Mouse (Mus musculus): ENCODE data around the gene B230104I21Rik.
A peak's percentile ranks its signal among the peaks of the same experiment; 100 is the strongest.

The B230104I21Rik gene

GRCm38 (mm10) chr4:154335761-154336160 lies at the start of gene B230104I21Rik:
Gene B230104I21Rik (plus strand): TSS chr4:154336127.
- no peak for DNase-seq (ENCODE audit: low spot score)

- DNase-seq (ENCODE audit: low spot score) = no peak
These were observed 42.2 kb upstream of the B230104I21Rik start for GRCm38 (mm10) chr4:154293735-154294201.

GRCm38 (mm10) chr4:154294262-154294731 lies 41.6 kb upstream of the B230104I21Rik start:
- DNase-seq (ENCODE audit: low spot score) = no peak

- no peak for DNase-seq (ENCODE audit: low spot score)
These were observed 38.2 kb upstream of the B230104I21Rik start for GRCm38 (mm10) chr4:154297761-154298160.

GRCm38 (mm10) chr4:154299541-154300271 lies 36.2 kb upstream of the B230104I21Rik start:
- no peak for DNase-seq (ENCODE audit: low spot score)

GRCm38 (mm10) chr4:154301466-154301881 lies 34.5 kb upstream of the B230104I21Rik start, which contains the start of gene Arhgef16:
Gene Arhgef16 (minus strand): TSS chr4:154301676.
- peak; percentile 8 for DNase-seq (ENCODE audit: low spot score)

GRCm38 (mm10) chr4:154309131-154309530 lies 26.8 kb upstream of the B230104I21Rik start:
- no peak for DNase-seq (ENCODE audit: low spot score)

- no peak for DNase-seq (ENCODE audit: low spot score)
These were observed 25.2 kb upstream of the B230104I21Rik start for GRCm38 (mm10) chr4:154310576-154311262.

- DNase-seq (ENCODE audit: low spot score) = no peak
These were observed 23.6 kb upstream of the B230104I21Rik start for GRCm38 (mm10) chr4:154312143-154312812.

- no peak for DNase-seq (ENCODE audit: low spot score)
These were observed 22.8 kb upstream of the B230104I21Rik start for GRCm38 (mm10) chr4:154312935-154313621.

GRCm38 (mm10) chr4:154313622-154313967 lies 22.3 kb upstream of the B230104I21Rik start:
- no peak for DNase-seq (ENCODE audit: low spot score)

- DNase-seq (ENCODE audit: low spot score) = no peak
These were observed 10.5 kb upstream of the B230104I21Rik start for GRCm38 (mm10) chr4:154325410-154325809.

GRCm38 (mm10) chr4:154328431-154328830 lies 7.5 kb upstream of the B230104I21Rik start:
- DNase-seq (ENCODE audit: low spot score) = no peak

GRCm38 (mm10) chr4:154328836-154329235 lies 7.1 kb upstream of the B230104I21Rik start:
- peak; percentile 28 for DNase-seq (ENCODE audit: low spot score)

GRCm38 (mm10) chr4:154330001-154330400 lies 5.9 kb upstream of the B230104I21Rik start:
- no peak for DNase-seq (ENCODE audit: low spot score)

GRCm38 (mm10) chr4:154331271-154331670 lies 4.7 kb upstream of the B230104I21Rik start:
- no peak for DNase-seq (ENCODE audit: low spot score)

- no peak for DNase-seq (ENCODE audit: low spot score)
These were observed 2.6 kb upstream of the B230104I21Rik start for GRCm38 (mm10) chr4:154333300-154333699.

- no peak for DNase-seq (ENCODE audit: low spot score)
These were observed 1.1 kb upstream of the B230104I21Rik start for GRCm38 (mm10) chr4:154334699-154335402.

GRCm38 (mm10) chr4:154336650-154337049 lies 723 bp downstream of the B230104I21Rik start:
- DNase-seq (ENCODE audit: low spot score) = no peak

- DNase-seq (ENCODE audit: low spot score) = no peak
These were observed 11.0 kb downstream of the B230104I21Rik start for GRCm38 (mm10) chr4:154346731-154347522.
